Mouse (Mus musculus): ENCODE data around the gene Tamm41. TPM values are rescaled to one million over a fixed set of nuclear protein-coding genes. Genes with fewer than 3 reads are reported as not detected.

Tamm41 gene
- polyA plus RNA-seq, 1 experiment from 2014 or later: 56.5 TPM

- peaks cover 3% of the 10 kb centered on the region; the same call in 1 of the 2 replicates for H3K4me1 ChIP-seq (ENCODE audit: control insufficient read depth, insufficient read depth, low read length)
- H3K36me3 ChIP-seq (ENCODE audit: control insufficient read depth, insufficient read depth, low read length): no peaks in the 10 kb centered on the region
- H3K4me3 ChIP-seq (ENCODE audit: low read depth, low read length): no peak overlapping the region
- H3K9ac ChIP-seq (replicated peaks; ENCODE audit: low read depth, low read length): no peak overlapping the region
- no peaks in the 10 kb centered on the region for H3K9me3 ChIP-seq (ENCODE audit: control insufficient read depth, low read depth, low read length)
- H3K27ac ChIP-seq (ENCODE audit: low read length): no peak overlapping the region
- H3K27me3 ChIP-seq (ENCODE audit: control insufficient read depth, insufficient read depth, low read length): 0 out of 2 replicates have a peak, but pooled peaks cover 6% of the 10 kb centered on the region
- no peak for ATAC-seq (ENCODE audit: insufficient number of reproducible peaks, insufficient read depth, low FRiP score, low read depth)
- H3K4me2 ChIP-seq (replicated peaks; ENCODE audit: low read depth, low read length): peak overlapping the region; percentile 99
- WGBS: 57% methylated on average over 12 of the region's 12 CpGs
Observed at GRCm38 (mm10) chr6:114967623-114968022, 70.1 kb downstream of the Tamm41 start.

DNA sequence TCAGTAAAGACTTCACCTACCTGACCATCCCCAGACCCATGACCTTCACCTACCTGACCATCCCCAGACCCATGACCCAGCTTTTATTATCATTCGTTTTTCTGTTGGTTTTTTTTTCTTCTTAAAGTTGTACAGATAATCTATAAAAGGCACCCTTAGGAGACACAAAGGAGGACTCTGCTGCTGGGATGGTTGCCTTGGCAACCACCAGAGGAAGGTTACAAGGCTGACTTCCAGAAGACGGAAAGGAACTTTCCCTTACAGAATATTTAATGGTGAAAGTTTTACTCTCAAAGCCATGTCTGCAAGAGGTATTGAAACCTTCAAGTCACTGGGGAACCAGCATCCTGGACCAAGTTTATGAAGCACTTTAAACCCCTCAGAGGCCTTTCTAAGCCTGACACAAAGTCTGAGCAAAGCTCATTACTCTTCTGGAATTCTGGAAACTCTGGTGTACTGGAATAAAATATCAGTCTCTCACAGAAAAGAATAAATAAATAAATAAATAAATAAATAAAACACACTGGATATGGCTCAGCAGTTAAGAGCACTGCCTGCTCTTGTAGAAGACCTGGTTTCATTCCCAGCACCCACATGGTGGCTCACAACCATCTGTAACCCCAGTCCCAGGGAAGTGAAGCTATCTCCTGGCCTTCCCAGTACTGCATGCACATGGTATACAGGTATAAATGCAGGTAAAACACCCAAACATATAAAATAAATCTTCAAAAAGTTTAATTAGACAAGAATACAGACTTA, 71.1 kb downstream of the Tamm41 start:
- peaks cover 3% of the 10 kb centered on the region; the same call in 1 of the 2 replicates for H3K4me1 ChIP-seq (ENCODE audit: control insufficient read depth, insufficient read depth, low read length)
- no peak overlapping the region for H3K9ac ChIP-seq (replicated peaks; ENCODE audit: low read depth, low read length)
- H3K9me3 ChIP-seq (ENCODE audit: control insufficient read depth, low read depth, low read length): no peaks in the 10 kb centered on the region
- no peak overlapping the region for H3K27ac ChIP-seq (ENCODE audit: low read length)
- no peak for ATAC-seq (ENCODE audit: insufficient number of reproducible peaks, insufficient read depth, low FRiP score, low read depth)
- no peak overlapping the region for H3K4me3 ChIP-seq (ENCODE audit: low read depth, low read length)
- H3K27me3 ChIP-seq (ENCODE audit: control insufficient read depth, insufficient read depth, low read length): 0 out of 2 replicates have a peak, but pooled peaks cover 6% of the 10 kb centered on the region
- no peaks in the 10 kb centered on the region for H3K36me3 ChIP-seq (ENCODE audit: control insufficient read depth, insufficient read depth, low read length)
- H3K4me2 ChIP-seq (replicated peaks; ENCODE audit: low read depth, low read length): no peak overlapping the region
- 52% methylated on average over 2 of the region's 2 CpGs for WGBS

GRCm38 (mm10) chr6:114965802-114966201, 71.9 kb downstream of the Tamm41 start:
- WGBS: 71% methylated on average over 3 of the region's 3 CpGs

DNA sequence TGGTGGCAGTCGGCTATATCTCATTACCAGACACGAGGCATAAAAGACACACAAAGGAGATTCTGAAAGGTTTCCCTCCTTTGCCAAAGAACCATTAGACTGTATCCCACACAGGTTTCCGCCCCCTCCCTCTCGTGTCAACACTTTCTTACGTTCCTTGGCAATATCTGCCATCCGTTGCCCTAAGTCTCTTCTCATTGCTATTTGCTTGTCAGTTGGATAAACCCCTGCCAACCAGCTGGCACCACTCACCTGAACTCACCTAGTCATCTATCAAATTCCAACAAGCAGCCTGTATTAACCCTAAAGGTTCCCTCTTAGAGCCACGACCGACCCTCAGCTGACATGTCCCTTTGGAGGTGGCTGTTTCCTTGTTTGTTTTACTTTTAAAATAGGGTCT, 72.3 kb downstream of the Tamm41 start:
- H3K27ac ChIP-seq (ENCODE audit: low read length): no peak overlapping the region
- peaks cover 3% of the 10 kb centered on the region; the same call in 1 of the 2 replicates for H3K4me1 ChIP-seq (ENCODE audit: control insufficient read depth, insufficient read depth, low read length)
- no peak overlapping the region for H3K4me2 ChIP-seq (replicated peaks; ENCODE audit: low read depth, low read length)
- H3K4me3 ChIP-seq (ENCODE audit: low read depth, low read length): no peak overlapping the region
- WGBS: 60% methylated on average over 8 of the region's 8 CpGs
- 0 out of 2 replicates have a peak, but pooled peaks cover 6% of the 10 kb centered on the region for H3K27me3 ChIP-seq (ENCODE audit: control insufficient read depth, insufficient read depth, low read length)
- no peak overlapping the region for H3K9ac ChIP-seq (replicated peaks; ENCODE audit: low read depth, low read length)
- no peaks in the 10 kb centered on the region for H3K36me3 ChIP-seq (ENCODE audit: control insufficient read depth, insufficient read depth, low read length)
- H3K9me3 ChIP-seq (ENCODE audit: control insufficient read depth, low read depth, low read length): no peaks in the 10 kb centered on the region
- no peak for ATAC-seq (ENCODE audit: insufficient number of reproducible peaks, insufficient read depth, low FRiP score, low read depth)

More at GRCm38 (mm10) chr6:114965802-114966201, 71.9 kb downstream of the Tamm41 start:
- Histone ChIP-seq H3K4me1 (ENCODE audit: control insufficient read depth, insufficient read depth, low read length) (peaks cover 3% of the 10 kb centered on the region; the same call in 1 of the 2 replicates), H3K4me2 (replicated peaks; ENCODE audit: low read depth, low read length) (no peak overlapping the region), H3K4me3 (ENCODE audit: low read depth, low read length) (no peak overlapping the region), H3K36me3 (ENCODE audit: control insufficient read depth, insufficient read depth, low read length) (no peaks in the 10 kb centered on the region), H3K9me3 (ENCODE audit: control insufficient read depth, low read depth, low read length) (no peaks in the 10 kb centered on the region), H3K27ac (ENCODE audit: low read length) (no peak overlapping the region), H3K27me3 (ENCODE audit: control insufficient read depth, insufficient read depth, low read length) (0 out of 2 replicates have a peak, but pooled peaks cover 6% of the 10 kb centered on the region), H3K9ac (replicated peaks; ENCODE audit: low read depth, low read length) (no peak overlapping the region)
- no peak for ATAC-seq (ENCODE audit: insufficient number of reproducible peaks, insufficient read depth, low FRiP score, low read depth)

DNA sequence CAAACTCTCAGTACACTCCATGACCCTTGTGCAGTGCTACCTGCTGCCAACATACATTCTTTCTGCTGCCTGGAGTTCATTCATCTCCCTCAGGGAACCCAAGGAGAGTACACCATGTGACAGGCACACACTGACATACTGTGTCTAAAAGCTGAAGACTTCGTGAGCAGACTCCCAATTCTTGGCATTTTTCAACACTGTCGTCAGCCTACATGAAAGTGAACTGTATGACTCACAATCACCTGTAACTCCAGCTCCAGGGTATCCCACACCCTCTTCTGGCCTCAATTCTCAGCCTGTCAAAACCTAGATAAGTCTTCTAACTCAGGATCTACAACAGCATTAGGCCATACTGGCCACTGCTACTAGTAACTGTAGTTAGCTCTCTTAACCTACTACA, 73.4 kb downstream of the Tamm41 start:
- 0 out of 2 replicates have a peak, but pooled peaks cover 6% of the 10 kb centered on the region for H3K27me3 ChIP-seq (ENCODE audit: control insufficient read depth, insufficient read depth, low read length)
- no peaks in the 10 kb centered on the region for H3K9me3 ChIP-seq (ENCODE audit: control insufficient read depth, low read depth, low read length)
- 52% methylated on average over 2 of the region's 2 CpGs for WGBS
- H3K9ac ChIP-seq (replicated peaks; ENCODE audit: low read depth, low read length): no peak overlapping the region
- no peak overlapping the region for H3K4me2 ChIP-seq (replicated peaks; ENCODE audit: low read depth, low read length)
- ATAC-seq (ENCODE audit: insufficient number of reproducible peaks, insufficient read depth, low FRiP score, low read depth): no peak
- no peaks in the 10 kb centered on the region for H3K36me3 ChIP-seq (ENCODE audit: control insufficient read depth, insufficient read depth, low read length)
- H3K4me1 ChIP-seq (ENCODE audit: control insufficient read depth, insufficient read depth, low read length): no peaks in the 10 kb centered on the region
- no peak overlapping the region for H3K4me3 ChIP-seq (ENCODE audit: low read depth, low read length)
- H3K27ac ChIP-seq (ENCODE audit: low read length): no peak overlapping the region

DNA sequence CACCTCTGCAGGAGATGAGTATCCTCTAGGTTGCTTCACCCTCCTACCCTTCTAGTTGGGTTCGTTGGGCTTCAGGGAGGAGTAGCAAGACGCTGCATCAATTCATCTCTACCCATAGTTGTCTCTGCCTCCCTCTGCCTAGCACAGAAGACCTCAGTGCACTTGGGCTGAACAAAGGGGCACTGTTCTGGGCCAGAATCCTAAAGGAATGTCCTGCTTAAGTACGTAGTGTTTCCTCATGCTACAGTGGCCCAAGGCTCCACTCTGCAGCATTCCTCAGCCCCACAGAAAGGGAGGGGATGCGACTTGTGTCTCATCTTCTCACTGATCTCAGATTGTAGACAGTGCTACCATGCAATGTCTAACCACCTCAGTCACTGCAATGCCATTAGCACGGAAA, 74.0 kb downstream of the Tamm41 start:
- H3K27me3 ChIP-seq (ENCODE audit: control insufficient read depth, insufficient read depth, low read length): 0 out of 2 replicates have a peak, but pooled peaks cover 6% of the 10 kb centered on the region
- 71% methylated on average over 5 of the region's 5 CpGs for WGBS
- no peak overlapping the region for H3K27ac ChIP-seq (ENCODE audit: low read length)
- ATAC-seq (ENCODE audit: insufficient number of reproducible peaks, insufficient read depth, low FRiP score, low read depth): no peak
- no peaks in the 10 kb centered on the region for H3K4me1 ChIP-seq (ENCODE audit: control insufficient read depth, insufficient read depth, low read length)
- no peak overlapping the region for H3K4me2 ChIP-seq (replicated peaks; ENCODE audit: low read depth, low read length)
- H3K9me3 ChIP-seq (ENCODE audit: control insufficient read depth, low read depth, low read length): no peaks in the 10 kb centered on the region
- H3K4me3 ChIP-seq (ENCODE audit: low read depth, low read length): no peak overlapping the region
- no peak overlapping the region for H3K9ac ChIP-seq (replicated peaks; ENCODE audit: low read depth, low read length)
- no peaks in the 10 kb centered on the region for H3K36me3 ChIP-seq (ENCODE audit: control insufficient read depth, insufficient read depth, low read length)

DNA sequence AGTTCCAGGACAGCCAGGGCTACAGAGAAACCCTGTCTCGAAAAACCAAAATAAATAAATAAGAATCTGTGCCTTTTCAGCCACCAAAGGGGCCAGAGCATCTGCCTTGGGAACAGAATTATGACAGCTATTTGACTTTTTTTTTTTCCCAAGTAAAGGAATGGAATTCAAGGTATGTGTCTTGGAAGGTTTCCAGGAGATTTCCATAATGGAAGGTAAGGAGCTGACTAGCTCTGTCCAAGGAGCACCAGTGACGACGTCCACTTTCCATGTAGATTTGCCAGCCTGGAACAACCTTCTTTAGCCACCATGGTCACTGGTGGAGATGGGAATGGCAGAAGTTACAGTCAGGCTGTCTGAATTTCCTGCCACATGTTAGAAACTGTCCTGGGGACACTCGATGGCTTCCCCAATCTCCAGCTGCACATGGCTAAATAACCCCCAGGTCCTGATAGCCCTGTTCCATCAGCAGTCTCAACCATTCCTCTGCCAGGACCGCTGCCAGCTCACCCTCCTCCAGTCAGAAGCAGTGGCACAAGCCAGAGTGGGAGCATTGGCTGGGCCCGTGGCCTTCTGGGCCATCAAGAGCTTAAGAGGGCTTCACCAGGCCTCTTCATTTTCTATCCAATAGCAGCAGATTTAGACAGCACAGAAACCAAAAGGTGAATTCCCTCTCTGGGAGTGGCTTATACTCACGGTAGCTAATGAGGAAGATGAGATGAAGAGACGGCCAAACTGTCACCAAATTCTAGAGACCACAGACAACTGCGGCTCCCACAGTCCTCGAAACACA, 76.2 kb downstream of the Tamm41 start:
- Histone ChIP-seq H3K27ac (ENCODE audit: low read length) (no peak overlapping the region), H3K9me3 (ENCODE audit: control insufficient read depth, low read depth, low read length) (no peaks in the 10 kb centered on the region), H3K4me2 (replicated peaks; ENCODE audit: low read depth, low read length) (no peak overlapping the region), H3K4me1 (ENCODE audit: control insufficient read depth, insufficient read depth, low read length) (no peaks in the 10 kb centered on the region), H3K27me3 (ENCODE audit: control insufficient read depth, insufficient read depth, low read length) (no peaks in the 10 kb centered on the region), H3K36me3 (ENCODE audit: control insufficient read depth, insufficient read depth, low read length) (no peaks in the 10 kb centered on the region), H3K9ac (replicated peaks; ENCODE audit: low read depth, low read length) (no peak overlapping the region), H3K4me3 (ENCODE audit: low read depth, low read length) (no peak overlapping the region)
- ATAC-seq (ENCODE audit: insufficient number of reproducible peaks, insufficient read depth, low FRiP score, low read depth): no peak
- WGBS: 69% methylated on average over 10 of the region's 10 CpGs

- Histone ChIP-seq H3K27me3 (ENCODE audit: control insufficient read depth, insufficient read depth, low read length) (no peaks in the 10 kb centered on the region), H3K9ac (replicated peaks; ENCODE audit: low read depth, low read length) (no peak overlapping the region), H3K9me3 (ENCODE audit: control insufficient read depth, low read depth, low read length) (no peaks in the 10 kb centered on the region), H3K4me1 (ENCODE audit: control insufficient read depth, insufficient read depth, low read length) (no peaks in the 10 kb centered on the region), H3K4me3 (ENCODE audit: low read depth, low read length) (no peak overlapping the region), H3K27ac (ENCODE audit: low read length) (no peak overlapping the region), H3K36me3 (ENCODE audit: control insufficient read depth, insufficient read depth, low read length) (no peaks in the 10 kb centered on the region), H3K4me2 (replicated peaks; ENCODE audit: low read depth, low read length) (no peak overlapping the region)
- WGBS: 67% methylated on average over 6 of the region's 6 CpGs
- no peak for ATAC-seq (ENCODE audit: insufficient number of reproducible peaks, insufficient read depth, low FRiP score, low read depth)
Observed at GRCm38 (mm10) chr6:114959012-114959398, 78.7 kb downstream of the Tamm41 start.
